Mouse (Mus musculus) induced T-regulatory cell, adult 2 months (primary cell): ENCODE data around the gene Eefsec.

Experiments used
- DNase-seq: peaks from one replicate; pipeline ENCODE4 v3.0.0-alpha.2; 2012; ENCODE audit warnings: low read depth

Gene Eefsec

GRCm38 (mm10) chr6:88207403-88208033 lies 238.8 kb downstream of the Eefsec start:
- DNase-seq, result no peak
